Mouse (Mus musculus) testis, adult 2 months (tissue): ENCODE results near the gene Tmem52.

Experiments used
- CTCF ChIP-seq: fragments of 200-500 bp; IDR thresholded peaks from 2 replicates; pipeline ENCODE4 v1.5.1; 2012; ENCODE audit warnings: low read depth, mild to moderate bottlenecking, inconsistent platforms, low read length, moderate library complexity; ENCODE audit not compliant: control insufficient read depth, insufficient read depth, insufficient replicate concordance
- POLR2A ChIP-seq: fragments of 200-500 bp; IDR thresholded peaks from 2 replicates; pipeline ENCODE4 v1.6.1; 2012; ENCODE audit warnings: low read depth, mild to moderate bottlenecking, inconsistent platforms, low read length, moderate library complexity; ENCODE audit not compliant: control insufficient read depth

- no peak for TF ChIP-seq POLR2A
- TF ChIP-seq CTCF: no peak
These were observed 18.8 kb downstream of the Tmem52 start for GRCm38 (mm10) chr4:155487746-155488145.
